Mouse (Mus musculus): ENCODE results near the gene Fbxo33. TPM values are rescaled to one million over a fixed set of nuclear protein-coding genes. Genes with fewer than 3 reads are reported as not detected.

The Fbxo33 gene
- polyA plus RNA-seq, 1 experiment: 46.0 TPM

DNA sequence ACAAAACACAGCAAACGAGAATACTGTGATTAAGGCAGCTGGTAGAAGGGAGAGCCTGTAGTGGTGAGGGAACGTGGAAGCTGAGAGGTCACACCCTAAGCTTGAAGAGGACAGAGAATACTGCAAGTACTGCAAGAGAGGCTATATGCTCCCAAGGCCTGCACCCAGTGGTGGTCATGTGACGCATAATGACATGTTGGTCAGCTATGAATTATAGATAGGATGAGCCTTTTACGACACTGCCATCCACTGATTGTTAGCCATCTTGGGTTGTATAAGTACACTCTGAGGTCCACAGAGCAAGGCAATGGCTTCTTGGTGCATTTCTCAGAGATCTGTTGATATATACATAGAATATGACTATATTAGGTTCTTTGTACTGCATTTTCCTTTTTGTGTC lies 53.0 kb downstream of the Fbxo33 start:
- Histone ChIP-seq H3K27ac (ENCODE audit: insufficient read depth, low read depth, low read length) (no peak overlapping the region), H3K4me3 (ENCODE audit: insufficient read depth, low read length) (no peak overlapping the region), H3K4me1 (ENCODE audit: control insufficient read depth, insufficient read depth, low read length) (no peaks in the 10 kb centered on the region)
- TF ChIP-seq POLR2A (IDR thresholded peaks at IDR 0.05; ENCODE audit: borderline replicate concordance, low read depth, low read length): no peak

DNA sequence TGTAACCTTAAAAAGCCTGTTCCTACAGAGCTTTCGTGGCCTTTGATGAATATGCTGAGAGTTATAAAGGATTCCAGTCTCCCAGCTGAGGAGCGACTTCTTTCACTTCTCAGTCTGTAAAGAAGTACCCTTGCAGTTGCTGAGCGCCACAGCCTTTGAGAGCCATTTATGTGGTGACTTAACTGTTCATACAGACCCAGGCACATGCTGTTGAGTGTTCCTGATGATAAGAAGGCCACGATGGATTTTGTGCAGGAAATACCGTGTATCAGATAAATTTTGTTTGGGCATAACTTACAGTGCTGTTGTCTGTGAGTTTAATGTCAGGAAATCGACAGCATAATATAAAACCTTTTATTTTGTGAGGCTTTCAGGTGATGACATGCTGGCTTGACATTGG lies 55.0 kb downstream of the Fbxo33 start:
- no peak for TF ChIP-seq POLR2A (IDR thresholded peaks at IDR 0.05; ENCODE audit: borderline replicate concordance, low read depth, low read length)
- TF ChIP-seq CTCF (IDR thresholded peaks at IDR 0.05; ENCODE audit: low read depth, low read length): no peak
- no peaks in the 10 kb centered on the region for H3K4me1 ChIP-seq (ENCODE audit: control insufficient read depth, insufficient read depth, low read length)

DNA sequence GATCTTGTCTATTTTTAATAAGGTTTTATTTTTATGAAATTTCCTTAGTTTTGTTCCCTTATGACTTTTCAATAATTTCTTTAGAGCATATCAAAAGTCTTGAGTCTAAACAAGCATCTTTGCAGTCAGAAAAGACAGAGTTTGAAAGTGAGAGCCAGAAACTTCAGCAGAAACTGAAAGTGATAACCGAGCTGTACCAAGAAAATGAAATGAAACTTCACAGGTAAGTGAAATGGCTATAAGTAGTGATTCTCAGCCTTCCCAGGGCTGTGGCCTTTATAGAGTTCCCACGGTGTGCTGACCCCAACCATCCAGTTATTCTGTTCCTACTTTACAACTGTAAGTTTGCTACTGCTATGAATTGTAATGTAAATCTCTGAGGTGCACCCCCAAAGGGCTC lies 56.7 kb downstream of the Fbxo33 start:
- no peak for TF ChIP-seq CTCF (IDR thresholded peaks at IDR 0.05; ENCODE audit: low read depth, low read length)
- TF ChIP-seq POLR2A (IDR thresholded peaks at IDR 0.05; ENCODE audit: borderline replicate concordance, low read depth, low read length): no peak
- no peak overlapping the region for H3K27ac ChIP-seq (ENCODE audit: insufficient read depth, low read depth, low read length)
- H3K4me3 ChIP-seq (ENCODE audit: insufficient read depth, low read length): no peak overlapping the region
- H3K4me1 ChIP-seq (ENCODE audit: control insufficient read depth, insufficient read depth, low read length): no peaks in the 10 kb centered on the region

More for the DNA sequence above, 55.0 kb downstream of the Fbxo33 start:
- Histone ChIP-seq H3K27ac (ENCODE audit: insufficient read depth, low read depth, low read length) (no peak overlapping the region), H3K4me3 (ENCODE audit: insufficient read depth, low read length) (no peak overlapping the region)

DNA sequence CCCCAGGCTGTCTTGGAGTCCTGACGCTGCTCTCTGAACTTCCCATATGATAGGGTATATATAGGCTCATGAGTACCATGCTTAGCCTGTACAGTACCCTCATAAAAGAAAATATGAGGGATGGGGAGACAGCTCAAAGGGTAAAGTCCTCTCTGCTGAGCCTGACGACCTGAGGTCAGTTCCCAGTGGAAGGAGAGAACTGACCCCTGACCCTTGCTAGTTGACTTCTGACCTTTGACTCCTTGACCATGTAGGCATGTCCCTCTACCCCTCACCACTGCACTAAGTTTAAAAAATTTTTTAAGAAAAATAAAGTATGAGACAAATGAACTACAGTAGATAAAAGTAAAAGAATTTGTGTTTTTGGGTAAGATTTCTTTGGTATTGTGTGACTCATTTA lies 58.4 kb downstream of the Fbxo33 start:
- Histone ChIP-seq H3K4me1 (ENCODE audit: control insufficient read depth, insufficient read depth, low read length) (no peaks in the 10 kb centered on the region), H3K27ac (ENCODE audit: insufficient read depth, low read depth, low read length) (no peak overlapping the region), H3K4me3 (ENCODE audit: insufficient read depth, low read length) (no peak overlapping the region)
- no peak for TF ChIP-seq CTCF (IDR thresholded peaks at IDR 0.05; ENCODE audit: low read depth, low read length)
- TF ChIP-seq POLR2A (IDR thresholded peaks at IDR 0.05; ENCODE audit: borderline replicate concordance, low read depth, low read length): no peak

Other genes starting within 250 kb of the Fbxo33 start
- gene Sec23a, start 207.7 kb downstream of the Fbxo33 start, polyA plus RNA-seq (2012; ENCODE audit: insufficient read depth, insufficient read length, missing spikeins): 13.0 and 15.5 TPM in 2 replicates
- gene Gemin2, start 206.3 kb downstream of the Fbxo33 start, polyA plus RNA-seq (2012; ENCODE audit: insufficient read depth, insufficient read length, missing spikeins): 6.3 and 6.9 TPM in 2 replicates
- gene Trappc6b, start 158.3 kb downstream of the Fbxo33 start, polyA plus RNA-seq (2012; ENCODE audit: insufficient read depth, insufficient read length, missing spikeins): 88.0 and 90.6 TPM in 2 replicates
- 81.7 and 114 TPM in 2 replicates for gene Pnn, start 152.8 kb downstream of the Fbxo33 start, polyA plus RNA-seq (2012; ENCODE audit: insufficient read depth, insufficient read length, missing spikeins)
- gene Mia2, start 123.9 kb downstream of the Fbxo33 start, polyA plus RNA-seq (2012; ENCODE audit: insufficient read depth, insufficient read length, missing spikeins): 154 and 168 TPM in 2 replicates

Measured in bone marrow macrophage, adult 2 months (primary cell).